Mouse (Mus musculus): Measurements from ENCODE around the gene Ccdc57. TPM values are rescaled to one million over a fixed set of nuclear protein-coding genes. Genes with fewer than 3 reads are reported as not detected.
"Not testable (repeated sequence)": the region's sequence is repeated elsewhere in the genome, so short reads cannot be mapped to it uniquely, and the experiment has no call there.

Ccdc57 gene
- polyA plus RNA-seq, 1 experiment from 2014 or later, result 7.4 TPM

- Histone ChIP-seq H3K27me3 (no peaks in the 10 kb centered on the region), H3K27ac (replicated peaks) (peak overlapping the region; percentile 71), H3K36me3 (peaks cover 34% of the 10 kb centered on the region), H3K9me3 (replicated peaks) (no peaks in the 10 kb centered on the region), H3K4me2 (replicated peaks) (peak overlapping the region; percentile 91), H3K4me3 (replicated peaks) (peak overlapping the region; percentile 95), H3K4me1 (peaks cover 29% of the 10 kb centered on the region), H3K9ac (peak overlapping the region; percentile 99; the same call in 1 of the 2 replicates)
- no peak for ATAC-seq (ENCODE audit: insufficient number of reproducible peaks, low FRiP score, low TSS enrichment, low read depth)
- WGBS, result 34% methylated on average over 8 of the region's 8 CpGs
Observed at GRCm38 (mm10) chr11:120796614-120796946, 136.1 kb downstream of the Ccdc57 start.

- Histone ChIP-seq H3K36me3 (peaks cover 40% of the 10 kb centered on the region), H3K27ac (replicated peaks) (peak within 1 kb of the TSS; percentile 71), H3K4me1 (peaks cover 29% of the 10 kb centered on the region), H3K4me2 (replicated peaks) (peak within 1 kb of the TSS; percentile 91), H3K9ac (peak within 1 kb of the TSS; percentile 99), H3K27me3 (no peaks in the 10 kb centered on the region), H3K4me3 (replicated peaks) (peak within 1 kb of the TSS; percentile 95), H3K9me3 (replicated peaks) (no peaks in the 10 kb centered on the region)
- peak; percentile 88 for ATAC-seq (ENCODE audit: insufficient number of reproducible peaks, low FRiP score, low TSS enrichment, low read depth)
- WGBS, result 1% methylated on average over 59 of the region's 59 CpGs
Observed at GRCm38 (mm10) chr11:120795756-120796613, 136.7 kb downstream of the Ccdc57 start, which contains the start of gene Dus1l. Gene Dus1l (minus strand): TSS chr11:120796403.

- Histone ChIP-seq H3K4me1 (peaks cover 19% of the 10 kb centered on the region), H3K9ac (no peak overlapping the region), H3K27ac (replicated peaks) (no peak overlapping the region), H3K4me2 (replicated peaks) (no peak overlapping the region), H3K4me3 (replicated peaks) (no peak overlapping the region), H3K9me3 (replicated peaks) (no peaks in the 10 kb centered on the region), H3K27me3 (no peaks in the 10 kb centered on the region), H3K36me3 (peaks cover 70% of the 10 kb centered on the region)
- 90% methylated on average over 9 of the region's 9 CpGs for WGBS
- no peak for ATAC-seq (ENCODE audit: insufficient number of reproducible peaks, low FRiP score, low TSS enrichment, low read depth)
Observed at GRCm38 (mm10) chr11:120792652-120793051, 140.0 kb downstream of the Ccdc57 start.

- H3K27me3 ChIP-seq, result no peaks in the 10 kb centered on the region
- 90% methylated on average over 3 of the region's 3 CpGs for WGBS
- ATAC-seq (ENCODE audit: insufficient number of reproducible peaks, low FRiP score, low TSS enrichment, low read depth), result no peak
- no peak overlapping the region for H3K9ac ChIP-seq
- peaks cover 84% of the 10 kb centered on the region for H3K36me3 ChIP-seq
- peaks cover 18% of the 10 kb centered on the region for H3K4me1 ChIP-seq
- H3K4me3 ChIP-seq (replicated peaks), result no peak overlapping the region
- no peaks in the 10 kb centered on the region for H3K9me3 ChIP-seq (replicated peaks)
- H3K4me2 ChIP-seq (replicated peaks), result no peak overlapping the region
- H3K27ac ChIP-seq (replicated peaks), result no peak overlapping the region
Observed at GRCm38 (mm10) chr11:120789810-120790209, 142.9 kb downstream of the Ccdc57 start.

- Histone ChIP-seq H3K4me3 (replicated peaks) (no peak overlapping the region), H3K27me3 (no peaks in the 10 kb centered on the region), H3K4me1 (peaks cover 15% of the 10 kb centered on the region), H3K27ac (replicated peaks) (no peak overlapping the region), H3K9ac (no peak overlapping the region), H3K4me2 (replicated peaks) (no peak overlapping the region), H3K36me3 (peaks cover 80% of the 10 kb centered on the region), H3K9me3 (replicated peaks) (no peaks in the 10 kb centered on the region)
- ATAC-seq (ENCODE audit: insufficient number of reproducible peaks, low FRiP score, low TSS enrichment, low read depth), result no peak
- 79% methylated on average over 4 of the region's 4 CpGs for WGBS
Observed at GRCm38 (mm10) chr11:120789355-120789754, 143.3 kb downstream of the Ccdc57 start.

GRCm38 (mm10) chr11:120788460-120788859, 144.2 kb downstream of the Ccdc57 start:
- H3K27ac ChIP-seq (replicated peaks); H3K4me2 ChIP-seq (replicated peaks); H3K9ac ChIP-seq; H3K27me3 ChIP-seq; H3K4me3 ChIP-seq (replicated peaks); H3K9me3 ChIP-seq (replicated peaks); ATAC-seq (ENCODE audit: insufficient number of reproducible peaks, low FRiP score, low TSS enrichment, low read depth): not testable (repeated sequence)
- 82% methylated on average over 9 of the region's 10 CpGs for WGBS
- Histone ChIP-seq H3K36me3 (peaks cover 71% of the 10 kb centered on the region), H3K4me1 (peaks cover 14% of the 10 kb centered on the region)

- Histone ChIP-seq H3K9me3 (replicated peaks) (no peaks in the 10 kb centered on the region), H3K4me1 (peaks cover 22% of the 10 kb centered on the region), H3K9ac (peak overlapping the region; percentile 86), H3K4me3 (replicated peaks) (peak overlapping the region; percentile 94), H3K36me3 (peaks cover 47% of the 10 kb centered on the region), H3K27me3 (no peaks in the 10 kb centered on the region), H3K27ac (replicated peaks) (no peak overlapping the region), H3K4me2 (replicated peaks) (peak overlapping the region; percentile 85)
- ATAC-seq (ENCODE audit: insufficient number of reproducible peaks, low FRiP score, low TSS enrichment, low read depth), result no peak
- 30% methylated on average over 9 of the region's 9 CpGs for WGBS
Observed at GRCm38 (mm10) chr11:120785145-120785544, 147.5 kb downstream of the Ccdc57 start.

GRCm38 (mm10) chr11:120784064-120784791, 148.4 kb downstream of the Ccdc57 start, which contains the start of the genes Rfng and Gps1:
Gene Rfng (minus strand): TSS chr11:120784207.
Gene Gps1 (plus strand): TSS chr11:120784272.
- under 1% methylated on average over 71 of the region's 107 CpGs for WGBS
- ATAC-seq (ENCODE audit: insufficient number of reproducible peaks, low FRiP score, low TSS enrichment, low read depth), result peak; percentile 83

GRCm38 (mm10) chr11:120783426-120784063, 149.1 kb downstream of the Ccdc57 start:
- Histone ChIP-seq H3K27me3 (no peaks in the 10 kb centered on the region), H3K4me3 (replicated peaks) (peak overlapping the region; percentile 94), H3K4me1 (peaks cover 22% of the 10 kb centered on the region), H3K36me3 (peaks cover 34% of the 10 kb centered on the region), H3K27ac (replicated peaks) (peak overlapping the region; percentile 83), H3K4me2 (replicated peaks) (peak overlapping the region; percentile 85), H3K9me3 (replicated peaks) (no peaks in the 10 kb centered on the region), H3K9ac (peak overlapping the region; percentile 86)
- no peak for ATAC-seq (ENCODE audit: insufficient number of reproducible peaks, low FRiP score, low TSS enrichment, low read depth)
- WGBS, result 2% methylated on average over 42 of the region's 42 CpGs

More at GRCm38 (mm10) chr11:120784064-120784791, 148.4 kb downstream of the Ccdc57 start, which contains the start of the genes Rfng and Gps1:
- peaks cover 22% of the 10 kb centered on the region for H3K4me1 ChIP-seq
- H3K27ac ChIP-seq (replicated peaks), result peak within 1 kb of the TSS; percentile 83
- peaks cover 38% of the 10 kb centered on the region for H3K36me3 ChIP-seq
- peak within 1 kb of the TSS; percentile 94 for H3K4me3 ChIP-seq (replicated peaks)
- H3K4me2 ChIP-seq (replicated peaks), result peak within 1 kb of the TSS; percentile 85
- H3K9ac ChIP-seq, result peak within 1 kb of the TSS; percentile 86
- no peaks in the 10 kb centered on the region for H3K9me3 ChIP-seq (replicated peaks)
- no peaks in the 10 kb centered on the region for H3K27me3 ChIP-seq

- H3K4me2 ChIP-seq (replicated peaks); H3K9me3 ChIP-seq (replicated peaks); H3K4me3 ChIP-seq (replicated peaks); ATAC-seq (ENCODE audit: insufficient number of reproducible peaks, low FRiP score, low TSS enrichment, low read depth); H3K27me3 ChIP-seq; H3K9ac ChIP-seq; H3K27ac ChIP-seq (replicated peaks): not testable (repeated sequence)
- peaks cover 13% of the 10 kb centered on the region for H3K36me3 ChIP-seq
- peaks cover 24% of the 10 kb centered on the region for H3K4me1 ChIP-seq
- WGBS, result 94% methylated on average over 6 of the region's 6 CpGs
Observed at GRCm38 (mm10) chr11:120781361-120781760, 151.3 kb downstream of the Ccdc57 start.

GRCm38 (mm10) chr11:120779876-120780275, 152.8 kb downstream of the Ccdc57 start:
- no peak for ATAC-seq (ENCODE audit: insufficient number of reproducible peaks, low FRiP score, low TSS enrichment, low read depth)
- 88% methylated on average over 1 of the region's 1 CpGs for WGBS

More at GRCm38 (mm10) chr11:120779876-120780275, 152.8 kb downstream of the Ccdc57 start:
- no peaks in the 10 kb centered on the region for H3K27me3 ChIP-seq
- no peak overlapping the region for H3K4me2 ChIP-seq (replicated peaks)
- no peak overlapping the region for H3K27ac ChIP-seq (replicated peaks)
- H3K9ac ChIP-seq, result no peak overlapping the region
- no peaks in the 10 kb centered on the region for H3K9me3 ChIP-seq (replicated peaks)
- no peak overlapping the region for H3K4me3 ChIP-seq (replicated peaks)
- H3K36me3 ChIP-seq, result peaks cover 9% of the 10 kb centered on the region; the same call in 1 of the 2 replicates
- peaks cover 21% of the 10 kb centered on the region for H3K4me1 ChIP-seq
